Mouse (Mus musculus) left cerebral cortex, adult 8-10 months (tissue): ENCODE results near the gene Fgd4. TPM values are rescaled to one million over a fixed set of nuclear protein-coding genes. Genes with fewer than 3 reads are reported as not detected.

Experiments
- total RNA-seq, 4 experiments: library from RNA; stranded (reverse); gene quantifications; 2 replicates each; pipeline ENCODE4 v1.2.4; 2022

Fgd4 gene
- total RNA-seq, 4 experiments from 2014 or later: 27.5 to 33.1 (median 28.9) TPM

Other genes with a start within 250 kb of the Fgd4 start
- gene Dnm1l, start 241.6 kb downstream of the Fgd4 start, total RNA-seq: 100 to 1,000 TPM; 198 to 201 (median 198) TPM
- gene Olfr19, start 75.9 kb upstream of the Fgd4 start, total RNA-seq: not detected
- gene Spag6l, start 228.9 kb upstream of the Fgd4 start, total RNA-seq: 10 to 100 TPM in 1 of 4 experiments, 1 to 10 TPM in 3; 7.2 to 10.4 (median 8.7) TPM